Comparison of ENCODE assay signal across 9 mouse cellular contexts in genomic region chr11:117310341-117311107, GRCm38 (mm10).
A peak's percentile ranks its signal among the peaks of the same experiment; 100 is the strongest.
DNase-seq lines count a peak whose midpoint lies in the region; ATAC-seq lines count a peak whose summit lies in the region.
"Had no signal": no experiment of that assay in that cellular context is flagged by ENCODE, and none has a peak within 500 bp of the region (broad histone marks: within the 10 kb centered on the region; RNA-seq: fewer than 3 reads in every experiment).

No protein-coding gene starts in this region.

- WGBS in heart, embryonic 10.5 days = 82% methylated on average over 12 of the region's 12 CpGs
- 79% methylated on average over 12 of the region's 12 CpGs for WGBS in heart, embryonic 11.5 days (ENCODE audit: insufficient replicate concordance)
- 73% methylated on average over 12 of the region's 12 CpGs for WGBS in lung, embryonic 16.5 days
- WGBS in forebrain, embryonic 14.5 days = 80% methylated on average over 12 of the region's 12 CpGs
- WGBS in neural tube, embryonic 14.5 days = 87% methylated on average over 12 of the region's 12 CpGs

- no peak for ATAC-seq in heart, embryonic 11.5 days (replicated peaks; ENCODE audit: insufficient number of reproducible peaks, low FRiP score, low TSS enrichment)
- no peak for ATAC-seq in lung, embryonic 16.5 days (ENCODE audit: low read depth)
- ATAC-seq in forebrain, embryonic 14.5 days = no peak
- no peak for ATAC-seq in neural tube, embryonic 14.5 days (ENCODE audit: low read depth)

- no peak overlapping the region for H3K4me3 ChIP-seq in heart, embryonic 10.5 days
- H3K4me3 ChIP-seq in heart, embryonic 11.5 days (ENCODE audit: low read depth, low read length) = no peak overlapping the region
- H3K4me3 ChIP-seq in lung, embryonic 16.5 days (ENCODE audit: low read length) = no peak overlapping the region
- no peak overlapping the region for H3K4me3 ChIP-seq in forebrain, embryonic 14.5 days (ENCODE audit: low read depth, low read length)
- no peak overlapping the region for H3K4me3 ChIP-seq in neural tube, embryonic 14.5 days (ENCODE audit: low read depth, low read length)
- H3K4me3 ChIP-seq: neural tube, embryonic 12.5 days had no signal

- H3K27ac ChIP-seq in heart, embryonic 10.5 days = peak overlapping the region; percentile 83; the same call in 1 of the 2 replicates
- no peak overlapping the region for H3K27ac ChIP-seq in heart, embryonic 11.5 days (ENCODE audit: low read depth, low read length)
- H3K27ac ChIP-seq in lung, embryonic 16.5 days (ENCODE audit: low read length) = peak overlapping the region; percentile 96; the same call in 1 of the 2 replicates
- H3K27ac ChIP-seq in forebrain, embryonic 14.5 days (ENCODE audit: low read depth, low read length) = peak overlapping the region; percentile 68; the same call in 1 of the 2 replicates
- H3K27ac ChIP-seq in neural tube, embryonic 14.5 days (ENCODE audit: low read depth, low read length) = 0 out of 2 replicates have a peak overlapping the region, but pooled peaks have one; percentile 16
- H3K27ac ChIP-seq: neural tube, embryonic 12.5 days had no signal

- no peak overlapping the region for H3K4me2 ChIP-seq in heart, embryonic 11.5 days
- H3K4me2 ChIP-seq in lung, embryonic 16.5 days (ENCODE audit: low read depth, low read length) = no peak overlapping the region
- no peak overlapping the region for H3K4me2 ChIP-seq in forebrain, embryonic 14.5 days (ENCODE audit: low read length)
- no peak overlapping the region for H3K4me2 ChIP-seq in neural tube, embryonic 14.5 days (ENCODE audit: low read depth, low read length)
- H3K4me2 ChIP-seq: neural tube, embryonic 12.5 days had no signal

- no peaks in the 10 kb centered on the region for H3K9me3 ChIP-seq in heart, embryonic 10.5 days
- H3K9me3 ChIP-seq in heart, embryonic 11.5 days (replicated peaks; ENCODE audit: control insufficient read depth, low read length) = no peaks in the 10 kb centered on the region
- no peaks in the 10 kb centered on the region for H3K9me3 ChIP-seq in lung, embryonic 16.5 days (ENCODE audit: control insufficient read depth, low read length)
- H3K9me3 ChIP-seq in forebrain, embryonic 14.5 days (replicated peaks; ENCODE audit: control insufficient read depth, low read length) = no peaks in the 10 kb centered on the region
- no peaks in the 10 kb centered on the region for H3K9me3 ChIP-seq in neural tube, embryonic 14.5 days (ENCODE audit: control insufficient read depth, low read length)
- H3K9me3 ChIP-seq: neural tube, embryonic 12.5 days had no signal

- DNase-seq in heart, embryonic 10.5 days (ENCODE audit: low spot score) = no peak
- DNase-seq in lung, postnatal 25 days (ENCODE audit: low spot score) = no peak
- DNase-seq in forebrain, embryonic 14.5 days (ENCODE audit: low spot score) = no peak
- no peak for DNase-seq in layer of hippocampus, postnatal 10 days (ENCODE audit: low spot score in 2 of 2)
- no peak for DNase-seq in layer of hippocampus, adult 9-11 months

- peaks cover 98% of the 10 kb centered on the region for H3K4me1 ChIP-seq in heart, embryonic 10.5 days
- H3K4me1 ChIP-seq in heart, embryonic 11.5 days (ENCODE audit: control insufficient read depth, insufficient read depth, low read length) = peaks cover 89% of the 10 kb centered on the region
- peaks cover 92% of the 10 kb centered on the region for H3K4me1 ChIP-seq in lung, embryonic 16.5 days (replicated peaks; ENCODE audit: control insufficient read depth, insufficient read depth, low read length)
- peaks cover 32% of the 10 kb centered on the region for H3K4me1 ChIP-seq in forebrain, embryonic 14.5 days (ENCODE audit: control insufficient read depth, insufficient read depth, low read length)
- peaks cover 35% of the 10 kb centered on the region for H3K4me1 ChIP-seq in neural tube, embryonic 14.5 days (ENCODE audit: control insufficient read depth, insufficient read depth, low read length)

- H3K9ac ChIP-seq in heart, embryonic 11.5 days (ENCODE audit: low read depth, low read length) = no peak overlapping the region
- no peak overlapping the region for H3K9ac ChIP-seq in lung, embryonic 16.5 days (ENCODE audit: low read length)
- no peak overlapping the region; the same call in 1 of the 2 replicates for H3K9ac ChIP-seq in forebrain, embryonic 14.5 days (ENCODE audit: low read length)
- no peak overlapping the region for H3K9ac ChIP-seq in neural tube, embryonic 14.5 days (replicated peaks; ENCODE audit: low read depth, low read length)
- H3K9ac ChIP-seq: neural tube, embryonic 12.5 days had no signal

- H3K36me3 ChIP-seq in heart, embryonic 10.5 days = 0 out of 2 replicates have a peak, but pooled peaks cover 2% of the 10 kb centered on the region
- H3K36me3 ChIP-seq in heart, embryonic 11.5 days (ENCODE audit: control insufficient read depth, insufficient read depth, low read length) = no peaks in the 10 kb centered on the region
- H3K36me3 ChIP-seq in lung, embryonic 16.5 days (ENCODE audit: control insufficient read depth, insufficient read depth, low read length) = no peaks in the 10 kb centered on the region
- H3K36me3 ChIP-seq in forebrain, embryonic 14.5 days (ENCODE audit: control insufficient read depth, insufficient read depth, low read length) = no peaks in the 10 kb centered on the region
- H3K36me3 ChIP-seq in neural tube, embryonic 14.5 days (ENCODE audit: control insufficient read depth, insufficient read depth, low read length) = no peaks in the 10 kb centered on the region
- H3K36me3 ChIP-seq: neural tube, embryonic 12.5 days had no signal

- H3K27me3 ChIP-seq in heart, embryonic 10.5 days (ENCODE audit: insufficient read depth, poor library complexity, severe bottlenecking) = no peaks in the 10 kb centered on the region
- H3K27me3 ChIP-seq in heart, embryonic 11.5 days (ENCODE audit: control insufficient read depth, insufficient read depth, low read length) = no peaks in the 10 kb centered on the region
- H3K27me3 ChIP-seq in lung, embryonic 16.5 days (ENCODE audit: control insufficient read depth, insufficient read depth, low read depth, low read length) = no peaks in the 10 kb centered on the region
- no peaks in the 10 kb centered on the region for H3K27me3 ChIP-seq in forebrain, embryonic 14.5 days (replicated peaks; ENCODE audit: control insufficient read depth, insufficient read depth, low read length)
- H3K27me3 ChIP-seq in neural tube, embryonic 14.5 days (ENCODE audit: control insufficient read depth, insufficient read depth, low read length) = no peaks in the 10 kb centered on the region
- H3K27me3 ChIP-seq: neural tube, embryonic 12.5 days had no signal
